Mouse (Mus musculus) heart, adult 2 months (tissue): ENCODE results near the gene Gpr137.

Experiments used
- CTCF ChIP-seq: fragments of 200-600 bp; IDR thresholded peaks from 2 replicates; pipeline ENCODE4 v1.8.1; 2022; ENCODE audit warnings: antibody characterized with exemption, mild to moderate bottlenecking, moderate library complexity
- POLR2A ChIP-seq: fragments of 200-500 bp; IDR thresholded peaks from 2 replicates; pipeline ENCODE4 v1.6.1; 2011; ENCODE audit warnings: mild to moderate bottlenecking, low read depth, low read length, control low read depth; ENCODE audit not compliant: insufficient read depth

GRCm38 (mm10) chr19:6987904-6988285 is 45.6 kb upstream of the Gpr137 start:
- TF ChIP-seq POLR2A: no peak; the same call in 1 of the 2 replicates
- TF ChIP-seq CTCF: no peak
